Mouse (Mus musculus): ENCODE measurements around the gene Lonp1. TPM values are rescaled to one million over a fixed set of nuclear protein-coding genes. Genes with fewer than 3 reads are reported as not detected.

Gene Lonp1
- polyA plus RNA-seq, 1 experiment = 23.5 TPM

DNA sequence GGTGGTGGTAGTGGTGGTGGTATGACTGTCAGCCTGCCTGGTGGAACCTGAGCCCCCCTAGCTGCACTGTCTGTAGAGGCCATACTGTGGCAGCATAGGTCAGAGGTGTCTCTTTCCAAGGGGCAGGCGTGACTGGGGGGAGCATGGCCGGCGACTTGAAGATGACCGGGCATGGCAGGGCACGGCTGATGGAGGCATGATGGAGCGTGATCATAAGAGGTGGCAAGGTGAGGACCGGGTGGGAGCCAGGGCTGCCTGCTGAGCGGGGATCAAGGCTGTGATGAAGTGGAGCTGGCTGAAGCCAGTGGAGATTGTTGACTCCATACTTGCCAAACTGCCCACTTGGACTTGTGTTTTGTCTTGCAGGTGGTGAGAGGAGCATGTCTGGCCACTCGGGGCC, 21.3 kb downstream of the Lonp1 start:
- no peaks in the 10 kb centered on the region for H3K27me3 ChIP-seq (ENCODE audit: control insufficient read depth, insufficient read depth, low read length)
- H3K4me3 ChIP-seq (ENCODE audit: control insufficient read depth, low read depth, low read length) = no peak overlapping the region
- peaks cover 8% of the 10 kb centered on the region for H3K4me1 ChIP-seq (ENCODE audit: control insufficient read depth, insufficient read depth, low read length)
- H3K27ac ChIP-seq (ENCODE audit: control insufficient read depth, insufficient read depth, low read depth, low read length) = no peak overlapping the region
- TF ChIP-seq POLR2A (IDR thresholded peaks at IDR 0.05; ENCODE audit: control insufficient read depth, low read depth, low read length) = no peak
- TF ChIP-seq CTCF (IDR thresholded peaks at IDR 0.05; ENCODE audit: control insufficient read depth, insufficient read depth, insufficient replicate concordance, low read depth, low read length) = no peak
- H3K36me3 ChIP-seq (ENCODE audit: control insufficient read depth, insufficient read depth, low read length) = no peaks in the 10 kb centered on the region; the same call in none of the 2 replicates

DNA sequence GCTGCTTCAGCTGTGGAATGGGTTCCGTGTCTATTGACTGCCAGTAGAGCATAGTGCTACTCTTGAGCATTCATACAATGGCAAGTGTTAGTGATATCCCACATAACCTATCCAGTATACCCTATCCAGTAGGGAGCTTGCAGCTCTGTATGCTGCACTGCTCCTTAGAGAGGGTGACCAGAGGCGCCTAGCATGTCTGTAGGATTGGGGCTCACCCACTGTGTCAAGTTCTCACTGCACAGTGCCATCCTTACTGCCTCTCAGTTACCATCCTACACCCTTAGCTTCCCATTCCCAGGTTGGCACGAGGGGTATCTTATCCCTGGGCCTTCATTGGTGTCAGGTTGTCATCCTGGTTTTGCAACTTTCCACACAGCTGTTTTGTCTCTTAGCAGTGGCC, 22.3 kb downstream of the Lonp1 start:
- H3K4me3 ChIP-seq (ENCODE audit: control insufficient read depth, low read depth, low read length) = no peak overlapping the region
- no peak overlapping the region for H3K27ac ChIP-seq (ENCODE audit: control insufficient read depth, insufficient read depth, low read depth, low read length)
- H3K27me3 ChIP-seq (ENCODE audit: control insufficient read depth, insufficient read depth, low read length) = no peaks in the 10 kb centered on the region
- H3K36me3 ChIP-seq (ENCODE audit: control insufficient read depth, insufficient read depth, low read length) = no peaks in the 10 kb centered on the region; the same call in none of the 2 replicates
- peaks cover 3% of the 10 kb centered on the region for H3K4me1 ChIP-seq (ENCODE audit: control insufficient read depth, insufficient read depth, low read length)
- TF ChIP-seq CTCF (IDR thresholded peaks at IDR 0.05; ENCODE audit: control insufficient read depth, insufficient read depth, insufficient replicate concordance, low read depth, low read length) (no peak), POLR2A (IDR thresholded peaks at IDR 0.05; ENCODE audit: control insufficient read depth, low read depth, low read length) (no peak)

DNA sequence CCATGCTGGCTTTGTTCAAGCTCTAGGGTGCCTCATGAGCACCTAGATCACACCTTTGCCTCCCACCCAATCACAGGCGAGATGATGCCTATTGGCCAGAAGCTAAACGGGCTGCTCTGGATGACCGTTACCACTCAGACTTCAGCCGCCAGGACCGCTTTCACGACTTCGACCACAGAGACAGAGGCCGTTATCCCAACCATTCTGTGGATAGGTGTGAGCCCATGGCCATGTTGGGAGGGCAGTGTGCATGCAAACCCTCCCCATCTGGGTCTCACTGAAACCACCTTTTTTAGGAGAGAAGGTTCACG, 22.7 kb downstream of the Lonp1 start:
- Histone ChIP-seq H3K4me3 (ENCODE audit: control insufficient read depth, low read depth, low read length) (no peak overlapping the region), H3K27me3 (ENCODE audit: control insufficient read depth, insufficient read depth, low read length) (no peaks in the 10 kb centered on the region), H3K4me1 (ENCODE audit: control insufficient read depth, insufficient read depth, low read length) (peaks cover 3% of the 10 kb centered on the region), H3K27ac (ENCODE audit: control insufficient read depth, insufficient read depth, low read depth, low read length) (no peak overlapping the region), H3K36me3 (ENCODE audit: control insufficient read depth, insufficient read depth, low read length) (no peaks in the 10 kb centered on the region; the same call in none of the 2 replicates)
- no peak for TF ChIP-seq CTCF (IDR thresholded peaks at IDR 0.05; ENCODE audit: control insufficient read depth, insufficient read depth, insufficient replicate concordance, low read depth, low read length)
- no peak for TF ChIP-seq POLR2A (IDR thresholded peaks at IDR 0.05; ENCODE audit: control insufficient read depth, low read depth, low read length)

- H3K4me3 ChIP-seq (ENCODE audit: control insufficient read depth, low read depth, low read length) = no peak overlapping the region
- TF ChIP-seq POLR2A (IDR thresholded peaks at IDR 0.05; ENCODE audit: control insufficient read depth, low read depth, low read length) = no peak
- TF ChIP-seq CTCF (IDR thresholded peaks at IDR 0.05; ENCODE audit: control insufficient read depth, insufficient read depth, insufficient replicate concordance, low read depth, low read length) = no peak
Observed at GRCm38 (mm10) chr17:56603186-56604069, 23.3 kb downstream of the Lonp1 start.

GRCm38 (mm10) chr17:56593527-56594271, 33.0 kb downstream of the Lonp1 start:
- H3K4me3 ChIP-seq (ENCODE audit: control insufficient read depth, low read depth, low read length) = no peak overlapping the region
- TF ChIP-seq POLR2A (IDR thresholded peaks at IDR 0.05; ENCODE audit: control insufficient read depth, low read depth, low read length) = no peak
- no peak for TF ChIP-seq CTCF (IDR thresholded peaks at IDR 0.05; ENCODE audit: control insufficient read depth, insufficient read depth, insufficient replicate concordance, low read depth, low read length)
- H3K4me1 ChIP-seq (ENCODE audit: control insufficient read depth, insufficient read depth, low read length) = no peaks in the 10 kb centered on the region; the same call in 1 of the 2 replicates
- no peaks in the 10 kb centered on the region for H3K27me3 ChIP-seq (ENCODE audit: control insufficient read depth, insufficient read depth, low read length)
- H3K36me3 ChIP-seq (ENCODE audit: control insufficient read depth, insufficient read depth, low read length) = peaks cover 4% of the 10 kb centered on the region
- no peak overlapping the region for H3K27ac ChIP-seq (ENCODE audit: control insufficient read depth, insufficient read depth, low read depth, low read length)

More at GRCm38 (mm10) chr17:56603186-56604069, 23.3 kb downstream of the Lonp1 start:
- no peaks in the 10 kb centered on the region for H3K4me1 ChIP-seq (ENCODE audit: control insufficient read depth, insufficient read depth, low read length)
- H3K27ac ChIP-seq (ENCODE audit: control insufficient read depth, insufficient read depth, low read depth, low read length) = no peak overlapping the region
- no peaks in the 10 kb centered on the region; the same call in none of the 2 replicates for H3K36me3 ChIP-seq (ENCODE audit: control insufficient read depth, insufficient read depth, low read length)
- no peaks in the 10 kb centered on the region for H3K27me3 ChIP-seq (ENCODE audit: control insufficient read depth, insufficient read depth, low read length)

DNA sequence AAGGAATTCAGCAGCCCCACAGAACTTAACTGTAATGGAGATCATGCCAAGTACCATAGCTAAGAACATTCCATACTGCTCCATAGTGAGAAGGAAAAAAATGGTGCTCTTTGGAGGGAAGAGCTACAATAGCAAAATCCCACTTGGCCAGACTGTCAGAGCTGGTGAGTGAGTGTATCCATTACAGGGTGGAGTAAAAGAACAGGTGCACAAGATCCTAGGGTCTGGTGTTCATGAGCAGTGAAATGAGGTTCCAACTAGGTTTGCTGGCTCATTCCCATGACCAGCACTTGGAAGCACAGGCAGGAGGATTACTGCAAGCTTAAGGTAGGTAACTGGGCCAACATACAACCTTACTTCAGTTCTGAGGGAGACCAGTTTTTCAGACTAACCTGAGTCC, 34.1 kb downstream of the Lonp1 start:
- H3K27me3 ChIP-seq (ENCODE audit: control insufficient read depth, insufficient read depth, low read length) = no peaks in the 10 kb centered on the region
- peaks cover 7% of the 10 kb centered on the region for H3K36me3 ChIP-seq (ENCODE audit: control insufficient read depth, insufficient read depth, low read length)
- TF ChIP-seq CTCF (IDR thresholded peaks at IDR 0.05; ENCODE audit: control insufficient read depth, insufficient read depth, insufficient replicate concordance, low read depth, low read length) (no peak), POLR2A (IDR thresholded peaks at IDR 0.05; ENCODE audit: control insufficient read depth, low read depth, low read length) (no peak)
- H3K27ac ChIP-seq (ENCODE audit: control insufficient read depth, insufficient read depth, low read depth, low read length) = no peak overlapping the region
- no peaks in the 10 kb centered on the region; the same call in 1 of the 2 replicates for H3K4me1 ChIP-seq (ENCODE audit: control insufficient read depth, insufficient read depth, low read length)
- H3K4me3 ChIP-seq (ENCODE audit: control insufficient read depth, low read depth, low read length) = no peak overlapping the region

DNA sequence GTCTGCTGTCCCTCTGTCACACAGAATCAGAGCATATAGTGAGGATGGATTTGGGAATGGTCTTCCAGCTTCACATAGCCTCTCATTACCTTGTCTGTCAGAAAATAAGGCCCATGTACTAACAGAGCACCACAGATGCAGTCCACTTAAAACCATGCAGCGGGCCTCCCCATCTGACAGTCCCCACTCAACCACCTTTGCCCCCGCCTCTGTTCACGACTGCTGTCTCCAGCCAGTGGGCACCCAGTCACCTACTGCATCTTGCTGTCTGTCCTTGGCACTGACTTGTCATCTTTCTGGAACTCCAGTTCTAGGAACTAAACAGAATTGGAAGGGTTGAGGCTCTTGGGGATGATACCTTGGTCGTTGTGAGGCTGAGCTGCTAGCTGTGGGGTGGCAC, 37.8 kb downstream of the Lonp1 start:
- no peak for TF ChIP-seq POLR2A (IDR thresholded peaks at IDR 0.05; ENCODE audit: control insufficient read depth, low read depth, low read length)
- TF ChIP-seq CTCF (IDR thresholded peaks at IDR 0.05; ENCODE audit: control insufficient read depth, insufficient read depth, insufficient replicate concordance, low read depth, low read length) = no peak
- Histone ChIP-seq H3K27ac (ENCODE audit: control insufficient read depth, insufficient read depth, low read depth, low read length) (peak overlapping the region; percentile 11; the same call in 1 of the 2 replicates), H3K27me3 (ENCODE audit: control insufficient read depth, insufficient read depth, low read length) (no peaks in the 10 kb centered on the region), H3K4me3 (ENCODE audit: control insufficient read depth, low read depth, low read length) (no peak overlapping the region), H3K4me1 (ENCODE audit: control insufficient read depth, insufficient read depth, low read length) (no peaks in the 10 kb centered on the region; the same call in 1 of the 2 replicates), H3K36me3 (ENCODE audit: control insufficient read depth, insufficient read depth, low read length) (peaks cover 9% of the 10 kb centered on the region)
